Comparison of ENCODE assay signal across 1 mouse cellular context in the genomic region with DNA sequence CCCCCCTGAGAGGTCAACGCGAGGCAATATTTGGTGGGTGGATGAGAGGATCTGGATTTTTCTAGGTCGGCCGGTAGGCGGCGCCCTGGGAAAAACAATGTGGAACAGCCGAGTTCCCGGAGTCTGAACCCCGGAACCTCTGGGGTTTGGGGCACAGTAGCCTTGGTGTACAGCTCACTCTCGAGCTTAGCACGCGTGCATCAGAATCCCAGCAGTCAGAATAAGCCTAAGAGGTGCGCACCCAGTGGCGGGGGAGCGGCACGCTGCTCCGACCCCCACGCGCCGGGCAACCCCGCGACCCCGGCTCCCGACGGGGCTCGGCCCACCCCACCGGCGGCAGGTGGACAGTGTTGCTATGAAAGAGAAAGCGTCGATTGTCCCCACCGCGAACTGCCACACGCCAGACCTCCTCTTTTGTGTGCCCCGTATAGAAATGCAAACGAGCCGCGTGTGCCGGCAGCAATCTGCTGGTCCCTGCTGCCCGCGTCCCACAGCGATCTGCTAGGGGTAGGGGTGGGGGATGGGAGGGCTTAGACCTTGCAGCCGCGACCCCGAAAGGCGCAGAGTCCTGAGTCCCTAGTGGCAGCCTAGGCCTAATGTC.
TF ChIP-seq lines count a peak whose summit lies in the region.

No protein-coding gene starts in this region.

TF ChIP-seq in CH12.LX, 34 proteins besides CTCF, POLR2A, EP300 and RAD21 (continued from another document):
- TF ChIP-seq MEF2A (IDR thresholded peaks at IDR 0.05; ENCODE audit: borderline replicate concordance, low read depth, low read length) = peak; percentile 9; the same call in 1 of the 2 replicates
- no peak for TF ChIP-seq MAZ (IDR thresholded peaks at IDR 0.05; ENCODE audit: low read depth, low read length)
- no peak for TF ChIP-seq JUN (IDR thresholded peaks at IDR 0.05; ENCODE audit: insufficient read depth, low read depth, low read length)
- TF ChIP-seq RCOR1 (conservative IDR thresholded peaks at IDR 0.05; ENCODE audit: low read depth, low read length) = no peak
- no peak for TF ChIP-seq CHD1 (IDR thresholded peaks at IDR 0.05; ENCODE audit: low read depth, low read length)
- peak; percentile 49 for TF ChIP-seq CHD2 (IDR thresholded peaks at IDR 0.05; ENCODE audit: low read length)
- no peak for TF ChIP-seq ZNF384 (IDR thresholded peaks at IDR 0.05; ENCODE audit: low read depth, low read length)
- no peak for TF ChIP-seq ZMIZ1 (IDR thresholded peaks at IDR 0.05; ENCODE audit: low read depth, low read length)
- TF ChIP-seq MXI1 (IDR thresholded peaks at IDR 0.05; ENCODE audit: low read depth, low read length) = no peak
- TF ChIP-seq JUND (conservative IDR thresholded peaks at IDR 0.05; ENCODE audit: low read depth, low read length) = no peak
- peak; percentile 42; the same call in 1 of the 2 replicates for TF ChIP-seq IRF4 (IDR thresholded peaks at IDR 0.05; ENCODE audit: low read depth, low read length)
- no peak for TF ChIP-seq NRF1 (IDR thresholded peaks at IDR 0.05; ENCODE audit: low read depth, low read length)
- no peak for TF ChIP-seq PAX5 (IDR thresholded peaks at IDR 0.05; ENCODE audit: low read length)
- no peak for TF ChIP-seq HCFC1 (IDR thresholded peaks at IDR 0.05; ENCODE audit: low read depth, low read length)
- no peak for TF ChIP-seq GABPA (IDR thresholded peaks at IDR 0.05; ENCODE audit: insufficient replicate concordance, low read depth, low read length)
- no peak for TF ChIP-seq MAFK (IDR thresholded peaks at IDR 0.05; ENCODE audit: insufficient replicate concordance, low read length)
- TF ChIP-seq SIN3A (IDR thresholded peaks at IDR 0.05; ENCODE audit: low read length) = no peak; the same call in 1 of the 2 replicates
